Mouse (Mus musculus): ENCODE data around the gene Gabbr2.

Gene Gabbr2

DNA sequence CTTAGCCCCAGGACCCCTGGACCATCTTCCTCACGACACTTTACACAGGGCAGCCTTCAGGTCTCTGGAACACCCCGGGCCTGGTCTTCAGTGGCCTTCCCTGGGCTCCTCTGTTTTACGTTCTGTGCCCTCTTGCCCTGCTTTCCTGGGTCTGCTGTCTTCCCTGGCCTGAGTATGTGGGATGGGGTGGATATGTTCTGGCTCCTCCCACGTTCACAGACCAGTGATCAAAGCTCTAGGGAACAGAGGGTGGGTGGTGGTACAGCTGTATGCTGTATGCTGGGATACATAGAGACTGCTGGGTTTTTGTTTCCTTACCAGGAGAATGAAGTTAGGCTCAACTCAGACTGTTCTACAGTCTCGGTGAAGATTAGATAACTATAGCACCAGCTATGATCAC, 274.5 kb downstream of the Gabbr2 start:
- no peak for DNase-seq (ENCODE audit: low read depth, low spot score)

- no peak for DNase-seq (ENCODE audit: low read depth, low spot score)
Measured at GRCm38 (mm10) chr4:46716361-46716760, 275.3 kb downstream of the Gabbr2 start.

DNA sequence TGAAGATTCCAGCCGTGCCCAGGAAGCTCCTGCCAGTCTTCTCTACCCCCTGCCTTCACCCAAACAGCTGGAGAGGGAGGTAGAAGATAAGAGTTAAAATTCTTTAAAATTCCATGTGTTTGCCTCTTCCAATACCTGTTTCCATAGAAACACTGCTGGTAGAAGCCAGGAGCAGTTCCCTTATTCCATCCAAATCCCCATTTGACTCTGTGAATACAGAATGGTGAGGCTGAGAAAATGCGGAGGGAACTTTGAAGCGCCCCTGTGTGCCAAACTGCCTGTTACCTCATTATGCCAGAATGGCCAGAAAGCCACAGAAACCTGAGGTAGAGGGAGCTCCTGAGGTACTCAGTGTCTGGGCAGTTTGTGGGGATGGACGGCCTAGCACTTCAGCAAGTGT, 281.1 kb downstream of the Gabbr2 start:
- no peak for DNase-seq (ENCODE audit: low read depth, low spot score)

- no peak for DNase-seq (ENCODE audit: low read depth, low spot score)
Measured at GRCm38 (mm10) chr4:46710018-46710417, 281.7 kb downstream of the Gabbr2 start.

DNA sequence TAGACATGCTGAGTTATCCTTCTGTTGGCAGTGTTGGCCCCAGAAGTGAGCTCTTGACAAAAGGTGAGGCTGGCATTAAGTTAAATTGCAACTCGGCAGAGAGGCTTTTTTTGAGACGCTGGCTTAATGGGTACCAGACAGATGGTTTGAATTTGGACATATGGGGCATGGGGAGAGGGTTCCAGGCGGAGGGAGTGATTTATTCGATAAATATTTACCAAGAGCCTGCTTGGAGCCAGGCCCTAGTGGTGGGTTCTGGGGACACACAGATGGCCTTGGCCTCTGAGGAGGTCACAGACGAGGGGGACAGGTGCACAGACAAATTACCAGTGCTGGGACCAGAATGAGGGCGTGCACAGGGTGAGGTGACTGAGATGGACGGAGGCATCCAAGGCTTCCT, 282.2 kb downstream of the Gabbr2 start:
- DNase-seq (ENCODE audit: low read depth, low spot score): no peak

DNA sequence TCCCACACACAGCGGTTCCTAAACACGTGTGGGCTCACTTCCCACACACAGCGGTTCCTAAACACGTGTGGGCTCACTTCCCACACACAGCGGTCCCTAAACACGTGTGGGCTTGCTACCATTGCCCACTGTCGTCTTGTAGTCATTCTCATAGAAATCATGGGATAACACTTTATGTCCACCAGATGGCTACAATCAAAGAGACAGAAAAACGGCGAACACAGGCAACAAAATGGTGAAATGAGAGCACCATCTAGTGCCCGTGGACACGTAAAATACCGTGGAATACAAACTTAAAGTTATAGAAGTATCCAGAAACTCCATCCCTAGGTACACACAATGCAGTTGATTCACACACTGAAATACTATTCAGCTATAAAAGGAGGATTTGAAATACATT, 285.9 kb downstream of the Gabbr2 start:
- no peak for DNase-seq (ENCODE audit: low read depth, low spot score)

- no peak for DNase-seq (ENCODE audit: low read depth, low spot score)
Measured at GRCm38 (mm10) chr4:46703146-46703545, 288.5 kb downstream of the Gabbr2 start.

DNA sequence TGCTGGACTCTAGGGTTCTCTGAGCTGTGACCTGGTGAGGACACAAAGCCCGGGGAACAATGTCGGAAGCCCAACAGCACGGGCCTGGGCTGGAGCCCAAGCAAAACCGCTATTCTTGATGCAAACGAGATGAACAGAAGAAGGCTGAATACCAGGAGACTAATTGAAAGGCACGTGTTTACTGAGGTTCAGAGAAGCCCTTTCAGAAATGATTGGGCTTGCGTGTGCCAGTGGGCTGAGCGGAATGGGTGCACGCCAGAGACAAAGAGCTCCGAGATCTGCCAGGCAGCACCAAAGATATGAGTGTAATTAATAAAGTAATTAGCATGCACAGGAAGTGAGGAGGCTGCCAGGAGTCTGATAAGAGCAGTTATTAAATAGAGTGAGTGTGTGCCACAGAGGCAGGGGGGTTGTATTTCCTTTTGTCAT, 291.4 kb downstream of the Gabbr2 start:
- no peak for DNase-seq (ENCODE audit: low read depth, low spot score)

- no peak for DNase-seq (ENCODE audit: low read depth, low spot score)
Measured at GRCm38 (mm10) chr4:46696467-46696866, 295.2 kb downstream of the Gabbr2 start.

DNA sequence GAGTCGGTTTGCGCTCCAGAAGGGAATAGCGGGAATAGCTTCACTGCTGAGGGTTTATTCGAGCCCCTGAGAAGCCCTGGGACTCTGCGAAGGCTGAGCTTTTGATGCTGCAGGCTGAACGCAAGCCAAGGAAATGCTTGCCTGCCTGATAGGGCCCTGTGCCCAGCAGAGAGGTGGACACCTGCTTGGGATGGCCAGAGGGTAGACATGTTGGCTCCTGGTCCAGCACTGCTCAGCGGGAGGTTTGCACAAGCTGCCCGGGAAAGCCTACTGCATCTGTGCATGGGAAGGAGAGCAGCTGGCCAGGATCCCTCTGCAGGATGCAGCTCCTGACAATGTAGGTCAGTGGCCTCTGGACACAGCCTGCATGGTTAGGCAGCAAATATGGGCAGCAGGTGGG, 301.1 kb downstream of the Gabbr2 start:
- no peak for DNase-seq (ENCODE audit: low read depth, low spot score)

GRCm38 (mm10) chr4:46690023-46690420, 301.7 kb downstream of the Gabbr2 start:
- DNase-seq (ENCODE audit: low read depth, low spot score): no peak

DNA sequence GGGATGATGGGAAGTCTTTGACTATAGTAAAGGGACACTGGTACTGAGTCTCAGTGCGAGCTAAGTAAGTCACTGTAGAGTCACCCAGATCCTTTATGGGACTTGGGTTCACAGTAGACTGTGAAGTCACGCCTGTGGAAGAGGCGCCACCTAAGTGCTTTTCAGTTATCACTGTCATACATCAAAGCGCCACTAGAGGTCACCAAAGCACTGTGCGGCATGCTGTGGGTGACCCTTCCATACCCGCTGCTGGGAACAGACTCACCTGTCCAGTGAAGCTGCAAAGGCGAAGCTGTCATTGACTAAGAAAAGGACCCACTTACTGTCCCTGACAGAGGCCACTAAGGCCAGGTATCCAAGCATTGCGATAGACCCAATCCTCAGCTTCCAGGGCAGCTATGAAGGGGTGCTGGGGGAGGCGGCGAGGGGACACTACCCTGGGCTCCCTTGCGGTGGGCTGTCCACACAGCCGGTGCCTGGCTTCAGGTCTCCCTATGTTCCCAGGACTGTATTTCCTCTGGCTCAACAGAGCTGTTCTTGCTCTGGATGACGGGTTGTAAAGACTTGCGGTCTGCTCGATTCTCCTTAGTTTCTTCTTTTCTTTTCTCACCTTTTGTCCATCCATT, 302.2 kb downstream of the Gabbr2 start:
- DNase-seq (ENCODE audit: low read depth, low spot score): peak; percentile 49

GRCm38 (mm10) chr4:46688213-46688832, 303.4 kb downstream of the Gabbr2 start:
- DNase-seq (ENCODE audit: low read depth, low spot score): no peak

- DNase-seq (ENCODE audit: low read depth, low spot score): no peak
Measured at GRCm38 (mm10) chr4:46684160-46684559, 307.5 kb downstream of the Gabbr2 start.

DNA sequence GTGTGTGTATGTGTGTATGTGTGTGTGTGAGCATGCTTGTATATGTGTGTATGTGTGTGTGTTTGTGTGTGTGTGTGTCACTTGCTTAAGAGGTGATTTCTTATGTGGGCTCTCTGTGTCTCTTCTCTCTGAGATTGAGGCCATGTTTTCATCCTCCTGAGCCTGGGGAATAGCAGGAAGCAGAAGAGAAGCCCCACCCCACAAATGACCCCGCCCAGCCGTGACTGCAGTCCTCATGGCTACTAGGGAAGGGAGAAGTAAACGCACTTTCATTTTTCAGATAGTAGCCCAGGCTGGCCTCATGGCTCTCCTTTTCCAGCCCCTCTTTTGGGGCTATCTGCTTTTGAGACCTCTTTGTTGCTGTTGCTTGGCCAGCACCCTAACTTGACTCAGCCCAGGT, 315.0 kb downstream of the Gabbr2 start:
- DNase-seq (ENCODE audit: low read depth, low spot score): no peak

DNA sequence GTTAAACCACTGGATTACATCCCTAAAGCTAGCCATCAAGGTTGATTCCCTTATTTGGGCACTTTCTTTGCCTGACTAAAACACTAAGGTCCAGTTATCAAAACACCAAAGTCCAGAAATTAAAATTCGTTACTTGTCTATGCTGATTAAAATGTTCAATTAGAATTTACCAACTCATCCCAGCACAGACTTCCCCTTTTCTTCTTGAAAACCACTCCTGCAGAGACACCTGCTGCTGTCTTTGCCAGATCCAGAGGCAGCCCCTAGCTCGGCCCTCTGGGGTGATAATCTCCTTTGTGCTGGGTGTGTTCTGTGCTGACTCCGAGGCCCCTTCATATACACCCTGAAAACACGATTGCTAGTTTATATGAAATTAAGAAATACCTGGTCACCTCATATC, 315.7 kb downstream of the Gabbr2 start:
- DNase-seq (ENCODE audit: low read depth, low spot score): no peak

DNA sequence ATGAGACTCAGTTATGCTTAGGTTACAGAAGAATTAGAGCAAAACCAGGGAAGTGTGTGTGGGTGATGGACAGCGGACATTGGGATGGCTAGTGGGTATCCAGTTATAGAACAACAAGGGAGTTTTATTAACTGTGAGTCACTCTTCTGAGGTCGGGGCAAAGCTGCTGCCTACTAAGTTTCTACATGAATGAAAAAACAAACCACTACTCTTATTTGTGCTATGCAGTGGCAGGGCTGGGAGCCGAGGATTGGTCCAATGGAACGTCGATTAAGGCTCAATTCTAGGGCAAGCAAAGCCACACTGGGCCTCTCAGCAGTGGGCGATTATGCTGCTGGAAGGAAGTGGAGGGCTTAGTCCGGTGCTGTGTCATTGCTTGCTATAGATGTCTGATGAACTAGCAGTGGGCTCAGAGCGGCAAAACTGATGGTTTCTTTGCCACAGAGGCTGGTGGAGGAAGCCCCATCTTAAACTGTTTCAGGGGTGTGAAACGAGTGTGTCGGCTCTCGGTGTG, 316.3 kb downstream of the Gabbr2 start:
- no peak for DNase-seq (ENCODE audit: low read depth, low spot score)

- DNase-seq (ENCODE audit: low read depth, low spot score): no peak
Measured at GRCm38 (mm10) chr4:46668620-46669019, 323.1 kb downstream of the Gabbr2 start.

DNA sequence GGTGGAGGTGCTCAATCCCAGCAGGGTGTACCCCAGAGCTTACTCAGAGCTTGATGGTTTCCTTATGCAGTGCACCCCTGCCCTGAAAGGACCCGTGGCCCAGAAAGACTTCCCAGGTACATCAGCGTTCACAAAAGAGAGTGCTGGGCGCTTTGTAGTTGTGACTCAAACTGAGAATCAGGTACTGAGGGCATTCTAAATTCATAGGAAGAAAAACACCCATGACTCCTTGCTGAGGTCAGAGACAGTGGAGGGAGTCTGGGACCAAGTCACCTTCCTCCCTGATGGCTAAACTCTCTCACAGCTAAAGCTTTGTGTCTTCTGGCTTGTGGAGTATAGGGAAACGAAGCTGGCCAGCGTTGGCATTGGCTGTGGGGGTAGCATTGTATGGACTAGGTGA, 325.3 kb downstream of the Gabbr2 start:
- no peak for DNase-seq (ENCODE audit: low read depth, low spot score)

GRCm38 (mm10) chr4:46665371-46665774, 326.3 kb downstream of the Gabbr2 start:
- no peak for DNase-seq (ENCODE audit: low read depth, low spot score)

DNA sequence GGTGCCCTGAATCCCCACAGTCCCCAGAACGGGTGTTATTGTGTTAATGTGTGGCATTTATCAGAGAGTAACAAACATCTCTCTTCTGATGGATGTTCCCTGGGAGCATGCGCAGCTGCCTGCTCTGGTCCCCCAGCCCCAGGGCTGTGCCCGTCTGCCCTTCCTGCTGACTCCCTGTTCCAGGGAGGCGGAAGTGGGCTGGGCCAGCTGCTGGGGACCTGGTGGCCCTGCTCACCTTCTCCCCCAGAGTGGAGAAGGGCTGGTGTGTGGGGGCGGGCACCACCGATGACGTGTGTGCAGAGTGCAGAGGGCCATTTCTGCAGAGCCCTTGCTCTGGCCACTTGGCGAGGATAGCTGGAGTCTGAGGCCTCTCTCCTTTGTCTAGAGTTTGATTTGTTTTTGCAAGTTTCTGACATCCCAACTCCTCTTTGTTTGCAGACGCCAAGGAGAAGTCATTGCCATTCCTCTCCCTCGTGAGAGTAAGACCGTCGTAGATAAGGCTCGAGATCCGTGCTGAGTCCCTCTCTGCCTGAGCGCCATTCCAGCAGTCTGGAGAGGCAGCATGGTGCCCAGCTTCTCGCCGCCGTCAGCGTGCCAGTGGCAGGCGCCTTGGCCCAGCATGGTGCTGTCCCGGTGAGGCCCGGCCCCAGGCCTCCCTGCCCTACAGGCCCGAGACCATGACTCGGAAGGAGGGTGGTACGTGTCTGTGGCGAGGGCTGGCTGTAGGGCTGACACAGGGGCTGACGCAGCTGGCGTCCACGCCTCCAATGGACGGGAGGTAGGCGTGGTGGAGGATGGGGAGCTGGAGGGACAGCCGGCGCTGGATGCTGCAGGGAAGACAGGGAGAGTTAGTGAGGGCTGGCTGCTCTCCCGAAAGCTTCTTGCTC, 327.3 kb downstream of the Gabbr2 start:
- DNase-seq (ENCODE audit: low read depth, low spot score): no peak

DNA sequence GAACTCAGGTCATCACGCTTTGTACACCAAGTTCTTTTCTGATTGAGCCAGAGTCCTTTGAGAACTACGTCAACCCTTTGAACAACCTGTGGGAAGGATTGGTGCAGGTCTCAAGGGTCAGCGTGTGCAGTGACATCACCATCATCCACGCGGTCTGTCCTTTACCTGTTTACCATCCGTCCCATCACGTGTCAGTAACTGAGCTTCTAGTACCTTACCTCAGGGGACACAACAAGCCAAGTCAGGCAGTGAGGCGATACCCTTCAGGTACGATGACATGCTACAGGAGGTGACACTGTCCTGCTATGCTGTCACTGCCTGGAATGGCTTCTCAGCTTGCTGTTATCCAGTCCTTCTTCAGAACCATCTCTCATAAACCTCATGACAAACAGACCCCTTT, 330.2 kb downstream of the Gabbr2 start:
- no peak for DNase-seq (ENCODE audit: low read depth, low spot score)

DNA sequence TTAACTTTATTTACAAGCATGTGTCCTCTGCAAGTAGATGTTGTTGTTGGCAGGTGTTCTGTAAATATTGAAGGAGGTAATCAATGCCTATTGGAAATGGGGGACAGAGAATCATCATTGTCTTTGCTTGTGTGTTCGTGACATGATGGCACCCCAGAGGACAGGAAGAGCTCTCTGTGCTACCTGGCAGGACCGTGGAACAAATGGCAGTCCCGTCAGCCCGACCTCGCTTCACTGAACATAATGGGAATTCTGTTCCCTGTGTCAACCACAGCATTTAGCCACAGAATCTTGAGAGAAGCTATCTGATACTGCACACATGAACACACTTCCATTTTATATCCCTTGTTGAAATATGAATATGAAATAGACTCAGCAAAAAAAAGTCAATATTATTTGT, 332.7 kb downstream of the Gabbr2 start:
- DNase-seq (ENCODE audit: low read depth, low spot score): no peak
